28 mouse cellular contexts compared by ENCODE assay signal in the genomic region with DNA sequence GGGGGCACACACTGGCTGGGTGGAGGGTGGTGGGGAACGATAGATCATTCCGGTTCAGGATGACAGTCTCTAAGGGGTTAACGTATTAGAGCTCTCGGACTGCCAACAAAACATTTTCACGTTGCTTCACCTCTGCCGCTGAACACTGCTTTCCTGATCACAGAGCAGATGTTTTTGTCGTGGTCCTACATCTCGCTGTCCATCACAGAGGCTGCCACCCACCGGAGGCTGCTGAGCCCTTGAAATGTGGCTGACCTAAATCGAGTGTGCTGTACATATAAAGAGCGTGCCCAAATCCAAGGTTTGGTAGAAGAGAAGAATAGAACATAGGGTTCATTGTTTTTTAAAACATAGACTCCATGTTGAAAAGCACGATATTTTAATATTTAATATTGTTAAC.
A peak's percentile ranks its signal among the peaks of the same experiment; 100 is the strongest.
DNase-seq lines count a peak whose midpoint lies in the region; ATAC-seq and TF ChIP-seq lines count a peak whose summit lies in the region.
"Had no signal": no experiment of that assay in that cellular context is flagged by ENCODE, and none has a peak within 500 bp of the region (broad histone marks: within the 10 kb centered on the region; RNA-seq: fewer than 3 reads in every experiment).

No protein-coding gene starts in this region.

- H3K9me3 ChIP-seq in forebrain, embryonic 12.5 days, result no peaks in the 10 kb centered on the region
- no peaks in the 10 kb centered on the region for H3K9me3 ChIP-seq in forebrain, embryonic 16.5 days (ENCODE audit: control insufficient read depth, low read length)
- no peaks in the 10 kb centered on the region for H3K9me3 ChIP-seq in midbrain, embryonic 13.5 days
- H3K9me3 ChIP-seq in midbrain, embryonic 16.5 days (replicated peaks; ENCODE audit: control insufficient read depth, low read length, poor library complexity, severe bottlenecking), result no peaks in the 10 kb centered on the region
- H3K9me3 ChIP-seq in hindbrain, postnatal 0 days (ENCODE audit: low read length), result no peaks in the 10 kb centered on the region
- H3K9me3 ChIP-seq in heart, embryonic 12.5 days (replicated peaks), result no peaks in the 10 kb centered on the region
- H3K9me3 ChIP-seq: kidney, embryonic 15.5 days; limb, embryonic 13.5 days; lung, embryonic 15.5 days; midbrain, embryonic 12.5 days had no signal

- no peaks in the 10 kb centered on the region for H3K36me3 ChIP-seq in forebrain, embryonic 12.5 days (replicated peaks)
- H3K36me3 ChIP-seq in forebrain, embryonic 16.5 days (ENCODE audit: control insufficient read depth, insufficient read depth), result no peaks in the 10 kb centered on the region
- no peaks in the 10 kb centered on the region for H3K36me3 ChIP-seq in midbrain, embryonic 13.5 days
- no peaks in the 10 kb centered on the region for H3K36me3 ChIP-seq in midbrain, embryonic 16.5 days (ENCODE audit: control insufficient read depth, insufficient read depth, low read length)
- no peaks in the 10 kb centered on the region for H3K36me3 ChIP-seq in hindbrain, postnatal 0 days (ENCODE audit: insufficient read depth, low read length)
- no peaks in the 10 kb centered on the region for H3K36me3 ChIP-seq in heart, embryonic 12.5 days
- H3K36me3 ChIP-seq: kidney, embryonic 15.5 days; limb, embryonic 13.5 days; lung, embryonic 15.5 days; midbrain, embryonic 12.5 days had no signal

- WGBS in forebrain, embryonic 12.5 days, result 57% methylated on average over 12 of the region's 12 CpGs
- WGBS in forebrain, embryonic 16.5 days, result 53% methylated on average over 12 of the region's 12 CpGs
- 52% methylated on average over 12 of the region's 12 CpGs for WGBS in midbrain, embryonic 13.5 days
- WGBS in midbrain, embryonic 16.5 days, result 45% methylated on average over 12 of the region's 12 CpGs
- 39% methylated on average over 12 of the region's 12 CpGs for WGBS in hindbrain, postnatal 0 days
- 70% methylated on average over 12 of the region's 12 CpGs for WGBS in heart, embryonic 12.5 days

- H3K4me2 ChIP-seq in forebrain, embryonic 12.5 days, result no peak overlapping the region
- no peak overlapping the region for H3K4me2 ChIP-seq in forebrain, embryonic 16.5 days (ENCODE audit: low read length)
- no peak overlapping the region for H3K4me2 ChIP-seq in midbrain, embryonic 13.5 days (replicated peaks)
- H3K4me2 ChIP-seq in midbrain, embryonic 16.5 days (ENCODE audit: low read length), result no peak overlapping the region
- no peak overlapping the region for H3K4me2 ChIP-seq in hindbrain, postnatal 0 days (ENCODE audit: low read depth, low read length)
- no peak overlapping the region for H3K4me2 ChIP-seq in heart, embryonic 12.5 days
- H3K4me2 ChIP-seq: heart, embryonic 11.5 days; kidney, embryonic 15.5 days; limb, embryonic 13.5 days; liver, embryonic 11.5 days; lung, embryonic 15.5 days; midbrain, embryonic 12.5 days had no signal

- peak; percentile 49 for DNase-seq in retina, postnatal 1 day
- no peak for DNase-seq in retina, embryonic 14.5 days (ENCODE audit: low spot score)
- DNase-seq in hindbrain, postnatal 0 days (ENCODE audit: low spot score), result peak; percentile 39
- DNase-seq: adrenal gland, postnatal 10 days; cerebellum, adult 11 months; cerebellum, adult 9-10 months; cerebellum, postnatal 36 days; gastrocnemius, adult 2 months; gastrocnemius, postnatal 36 days; heart, adult 18-20 months; heart, postnatal 4 days; kidney, adult 18-20 months; kidney, postnatal 25 days; thymus, postnatal 14 days had no signal

- peaks cover 12% of the 10 kb centered on the region for H3K4me1 ChIP-seq in forebrain, embryonic 12.5 days
- H3K4me1 ChIP-seq in forebrain, embryonic 16.5 days (replicated peaks; ENCODE audit: control insufficient read depth, insufficient read depth, low read length), result peaks cover 8% of the 10 kb centered on the region
- H3K4me1 ChIP-seq in midbrain, embryonic 13.5 days (replicated peaks), result peaks cover 13% of the 10 kb centered on the region
- peaks cover 9% of the 10 kb centered on the region; the same call in 1 of the 2 replicates for H3K4me1 ChIP-seq in midbrain, embryonic 16.5 days (ENCODE audit: control insufficient read depth, insufficient read depth, low read length)
- peaks cover 8% of the 10 kb centered on the region; the same call in 1 of the 2 replicates for H3K4me1 ChIP-seq in hindbrain, postnatal 0 days (ENCODE audit: insufficient read depth, low read length)
- H3K4me1 ChIP-seq in heart, embryonic 12.5 days (replicated peaks), result peaks cover 5% of the 10 kb centered on the region; the same call in 1 of the 2 replicates

- no peaks in the 10 kb centered on the region for H3K27me3 ChIP-seq in forebrain, embryonic 12.5 days
- no peaks in the 10 kb centered on the region for H3K27me3 ChIP-seq in forebrain, embryonic 16.5 days (replicated peaks; ENCODE audit: control insufficient read depth, insufficient read depth, low read length)
- no peaks in the 10 kb centered on the region for H3K27me3 ChIP-seq in midbrain, embryonic 13.5 days
- H3K27me3 ChIP-seq in midbrain, embryonic 16.5 days (ENCODE audit: control insufficient read depth, insufficient read depth, low read depth, low read length), result no peaks in the 10 kb centered on the region
- H3K27me3 ChIP-seq in hindbrain, postnatal 0 days (ENCODE audit: insufficient read depth, low read length), result no peaks in the 10 kb centered on the region
- no peaks in the 10 kb centered on the region for H3K27me3 ChIP-seq in heart, embryonic 12.5 days (replicated peaks)
- H3K27me3 ChIP-seq: CH12.LX; kidney, embryonic 15.5 days; limb, embryonic 13.5 days; lung, embryonic 15.5 days; midbrain, embryonic 12.5 days had no signal

- no peak for ATAC-seq in forebrain, embryonic 12.5 days (ENCODE audit: low FRiP score)
- no peak for ATAC-seq in forebrain, embryonic 16.5 days
- peak; percentile 64; the same call in 1 of the 2 replicates for ATAC-seq in midbrain, embryonic 13.5 days
- ATAC-seq in midbrain, embryonic 16.5 days, result no peak
- 0 out of 2 replicates have a peak, but pooled peaks have one; percentile 15 for ATAC-seq in hindbrain, postnatal 0 days
- no peak for ATAC-seq in heart, embryonic 12.5 days (ENCODE audit: insufficient number of reproducible peaks, low FRiP score)
- ATAC-seq: activated CD4-positive, CD25-positive, alpha-beta regulatory T cell, adult 4 months had no signal

- TF ChIP-seq CTCF in hindbrain, postnatal 0 days (IDR thresholded peaks at IDR 0.05; ENCODE audit: low read depth), result no peak

- peak overlapping the region; percentile 36; the same call in 1 of the 2 replicates for H3K27ac ChIP-seq in forebrain, embryonic 12.5 days
- no peak overlapping the region for H3K27ac ChIP-seq in forebrain, embryonic 16.5 days (ENCODE audit: low read length)
- H3K27ac ChIP-seq in midbrain, embryonic 13.5 days, result no peak overlapping the region
- H3K27ac ChIP-seq in midbrain, embryonic 16.5 days (ENCODE audit: low read length), result no peak overlapping the region
- H3K27ac ChIP-seq in hindbrain, postnatal 0 days, result no peak overlapping the region
- no peak overlapping the region for H3K27ac ChIP-seq in heart, embryonic 12.5 days (ENCODE audit: poor library complexity, severe bottlenecking)
- H3K27ac ChIP-seq: kidney, embryonic 15.5 days; limb, embryonic 13.5 days; lung, embryonic 15.5 days; midbrain, embryonic 12.5 days had no signal

- no peak overlapping the region for H3K9ac ChIP-seq in forebrain, embryonic 12.5 days
- H3K9ac ChIP-seq in forebrain, embryonic 16.5 days (replicated peaks; ENCODE audit: low read depth, low read length), result no peak overlapping the region
- no peak overlapping the region for H3K9ac ChIP-seq in midbrain, embryonic 13.5 days (replicated peaks)
- no peak overlapping the region for H3K9ac ChIP-seq in midbrain, embryonic 16.5 days (ENCODE audit: low read depth, low read length)
- H3K9ac ChIP-seq in hindbrain, postnatal 0 days (replicated peaks; ENCODE audit: low read length), result no peak overlapping the region
- H3K9ac ChIP-seq in heart, embryonic 12.5 days, result no peak overlapping the region
- H3K9ac ChIP-seq: kidney, embryonic 15.5 days; limb, embryonic 13.5 days; lung, embryonic 15.5 days; midbrain, embryonic 12.5 days had no signal

- no peak overlapping the region for H3K4me3 ChIP-seq in forebrain, embryonic 12.5 days (replicated peaks)
- H3K4me3 ChIP-seq in forebrain, embryonic 16.5 days (replicated peaks; ENCODE audit: low read length), result no peak overlapping the region
- H3K4me3 ChIP-seq in midbrain, embryonic 13.5 days (replicated peaks), result no peak overlapping the region
- H3K4me3 ChIP-seq in midbrain, embryonic 16.5 days (ENCODE audit: low read depth, low read length), result no peak overlapping the region
- no peak overlapping the region for H3K4me3 ChIP-seq in hindbrain, postnatal 0 days (ENCODE audit: low read length)
- H3K4me3 ChIP-seq in heart, embryonic 12.5 days, result no peak overlapping the region
- H3K4me3 ChIP-seq: gastrocnemius, adult 2 months; kidney, embryonic 15.5 days; limb, embryonic 13.5 days; lung, embryonic 15.5 days; midbrain, embryonic 12.5 days; myocyte had no signal

Comparison
In these comparisons a context has a peak if more than half of its experiments do, and no peak if none do; other contexts are left out.
1. ATAC-seq: peak in midbrain, embryonic 13.5 days (single experiment) and hindbrain, postnatal 0 days (single experiment); none in forebrain, embryonic 12.5 days (single experiment), forebrain, embryonic 16.5 days (single experiment), midbrain, embryonic 16.5 days (single experiment) and heart, embryonic 12.5 days (single experiment).